Mouse (Mus musculus): ENCODE measurements around the gene Tfpi.

- TF ChIP-seq CTCF (IDR thresholded peaks at IDR 0.05; ENCODE audit: low read depth) (no peak), EP300 (IDR thresholded peaks at IDR 0.05; ENCODE audit: low read depth) (no peak)
Measured at GRCm38 (mm10) chr2:84387394-84388022, 89.1 kb downstream of the Tfpi start.
